Mouse (Mus musculus): ENCODE measurements around the gene Asf1b. TPM values are rescaled to one million over a fixed set of nuclear protein-coding genes. Genes with fewer than 3 reads are reported as not detected.

The Asf1b gene
- total and polyA plus RNA-seq, 3 experiments: 62.2 to 101 (median 71.1) TPM

DNA sequence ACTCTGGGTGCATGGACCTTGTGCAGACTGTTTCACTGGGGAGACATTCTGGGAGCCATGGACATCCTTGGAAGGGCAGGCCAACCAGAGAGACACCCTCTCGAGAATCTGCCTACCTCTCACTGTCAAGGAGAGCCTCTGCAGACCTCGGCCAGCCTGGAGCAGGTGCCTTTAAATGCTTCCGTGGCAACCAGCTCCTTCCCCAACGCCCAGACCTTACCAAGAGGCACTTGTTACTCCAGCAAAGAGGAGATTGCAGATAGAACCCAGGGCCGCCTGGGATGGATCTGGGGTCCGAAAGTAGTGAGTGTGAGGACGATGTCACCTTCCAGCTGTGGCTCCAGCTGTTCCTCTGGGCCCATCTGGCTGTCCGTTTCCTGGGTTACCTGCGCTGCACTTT lies 22.9 kb downstream of the Asf1b start:
- Histone ChIP-seq H3K4me1 (ENCODE audit: control insufficient read depth in 1 of 2, insufficient read depth in 2 of 2) (peaks cover 7 to 43% of the 10 kb centered on the region in 2 experiments), H3K4me2 (ENCODE audit: insufficient read depth, low read depth, poor library complexity, severe bottlenecking) (no peak overlapping the region), H3K4me3 (replicated peaks in 1 of 3; ENCODE audit: low read depth in 2 of 3, low read length in 2 of 3, poor library complexity in 1 of 3) (no peak overlapping the region), H3K36me3 (replicated peaks in 1 of 2; ENCODE audit: control insufficient read depth in 1 of 2, insufficient read depth in 1 of 2, low read length in 1 of 2) (peaks cover 19 to 39% of the 10 kb centered on the region in 2 experiments), H3K9ac (ENCODE audit: insufficient read depth, low read depth) (no peak overlapping the region), H3K79me2 (replicated peaks; ENCODE audit: control insufficient read depth, extremely low read depth, insufficient read depth, poor library complexity, severe bottlenecking) (peaks cover 3% of the 10 kb centered on the region; the same call in 1 of the 2 replicates), H3K27ac (ENCODE audit: insufficient read depth, low read depth) (no peak overlapping the region), H3K27me3 (replicated peaks) (no peaks in the 10 kb centered on the region), H3K9me3 (replicated peaks; ENCODE audit: low read length) (no peaks in the 10 kb centered on the region)
- TF ChIP-seq JUND (conservative IDR thresholded peaks at IDR 0.05; ENCODE audit: low read depth, low read length) (no peak), NRF1 (IDR thresholded peaks at IDR 0.05; ENCODE audit: low read depth, low read length) (no peak), RAD21 (IDR thresholded peaks at IDR 0.05; ENCODE audit: low read depth, low read length) (no peak), NELFE (IDR thresholded peaks at IDR 0.05; ENCODE audit: low read depth, low read length) (no peak), TBP (conservative IDR thresholded peaks at IDR 0.05; ENCODE audit: low read depth, low read length) (no peak), EP300 (IDR thresholded peaks at IDR 0.05; ENCODE audit: low read length) (no peak), UBTF (IDR thresholded peaks at IDR 0.05; ENCODE audit: low read depth, low read length) (no peak), MAZ (IDR thresholded peaks at IDR 0.05; ENCODE audit: low read depth, low read length) (no peak)
- DNase-seq (ENCODE audit: extremely low read depth): no peak
- in situ Hi-C loops (cut with MboI; ENCODE audit: low pct_ligation_motif_present, low pct_unique_long_range_greater_than_20kb, low sequenced_read_pairs) (no loop called here), dilution Hi-C loops (cut with MboI; ENCODE audit: extremely low pct_ligation_motif_present, extremely low pct_unique_long_range_greater_than_20kb, low sequenced_read_pairs) (no loop called here)

DNA sequence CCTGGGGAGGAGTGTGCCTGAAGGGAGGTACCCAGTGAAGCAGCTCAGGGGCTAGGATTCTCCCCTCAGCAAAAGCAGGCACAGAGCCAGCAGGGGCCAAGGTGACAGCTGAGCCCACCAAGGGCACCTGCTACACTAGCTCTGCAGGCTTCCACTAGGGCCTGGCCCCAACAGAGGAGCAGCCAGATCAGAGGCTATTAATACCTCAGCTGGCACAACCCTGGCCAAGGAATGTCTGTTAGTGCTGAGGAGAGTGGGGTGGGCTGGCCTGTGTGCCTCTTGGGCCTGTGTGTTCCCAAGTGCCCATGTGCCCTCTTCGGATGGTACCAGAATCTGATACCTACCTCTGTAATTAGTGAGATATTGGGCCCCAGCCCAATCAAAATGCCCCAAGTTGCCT lies 24.9 kb downstream of the Asf1b start:
- no peak overlapping the region for H3K27ac ChIP-seq (ENCODE audit: insufficient read depth, low read depth)
- H3K4me3 ChIP-seq (replicated peaks in 1 of 3; ENCODE audit: low read depth in 2 of 3, low read length in 2 of 3, poor library complexity in 1 of 3): no peak overlapping the region
- H3K4me2 ChIP-seq (ENCODE audit: insufficient read depth, low read depth, poor library complexity, severe bottlenecking): no peak overlapping the region
- H3K27me3 ChIP-seq (replicated peaks): no peaks in the 10 kb centered on the region
- no peaks in the 10 kb centered on the region for H3K79me2 ChIP-seq (replicated peaks; ENCODE audit: control insufficient read depth, extremely low read depth, insufficient read depth, poor library complexity, severe bottlenecking)
- H3K9me3 ChIP-seq (replicated peaks; ENCODE audit: low read length): no peaks in the 10 kb centered on the region
- H3K4me1 ChIP-seq (ENCODE audit: control insufficient read depth in 1 of 2, insufficient read depth in 2 of 2): peaks cover 2 to 35% of the 10 kb centered on the region in 2 experiments; a peak in 3 of 4 replicates
- DNase-seq (ENCODE audit: extremely low read depth): no peak
- no peak overlapping the region for H3K9ac ChIP-seq (ENCODE audit: insufficient read depth, low read depth)
- in situ Hi-C loops (cut with MboI; ENCODE audit: low pct_ligation_motif_present, low pct_unique_long_range_greater_than_20kb, low sequenced_read_pairs): no loop called here
- TF ChIP-seq BHLHE40 (IDR thresholded peaks at IDR 0.05; ENCODE audit: low read depth, low read length) (no peak), NELFE (IDR thresholded peaks at IDR 0.05; ENCODE audit: low read depth, low read length) (no peak), ZNF384 (IDR thresholded peaks at IDR 0.05; ENCODE audit: low read depth, low read length) (no peak), USF1 (IDR thresholded peaks at IDR 0.05; ENCODE audit: low read depth, low read length) (no peak), EP300 (IDR thresholded peaks at IDR 0.05; ENCODE audit: low read length) (no peak), NRF1 (IDR thresholded peaks at IDR 0.05; ENCODE audit: low read depth, low read length) (no peak), SIN3A (IDR thresholded peaks at IDR 0.05; ENCODE audit: low read length) (no peak), GABPA (IDR thresholded peaks at IDR 0.05; ENCODE audit: insufficient replicate concordance, low read depth, low read length) (no peak), POLR2AphosphoS2 (IDR thresholded peaks at IDR 0.05; ENCODE audit: low read depth, low read length) (no peak), UBTF (IDR thresholded peaks at IDR 0.05; ENCODE audit: low read depth, low read length) (no peak), IRF4 (IDR thresholded peaks at IDR 0.05; ENCODE audit: low read depth, low read length) (no peak), MEF2A (IDR thresholded peaks at IDR 0.05; ENCODE audit: borderline replicate concordance, low read depth, low read length) (no peak), ETS1 (conservative IDR thresholded peaks at IDR 0.05; ENCODE audit: low read depth, low read length) (no peak), ZMIZ1 (IDR thresholded peaks at IDR 0.05; ENCODE audit: low read depth, low read length) (no peak), JUN (IDR thresholded peaks at IDR 0.05; ENCODE audit: insufficient read depth, low read depth, low read length) (no peak)
- H3K36me3 ChIP-seq (replicated peaks in 1 of 2; ENCODE audit: control insufficient read depth in 1 of 2, insufficient read depth in 1 of 2, low read length in 1 of 2): peaks cover 25 to 49% of the 10 kb centered on the region in 2 experiments
- dilution Hi-C loops (cut with MboI; ENCODE audit: extremely low pct_ligation_motif_present, extremely low pct_unique_long_range_greater_than_20kb, low sequenced_read_pairs): no loop called here
